Mouse (Mus musculus) G1E (cell line): ENCODE data around the gene Slc2a4.

Experiments used
- CTCF ChIP-seq: IDR thresholded peaks from 2 replicates; pipeline ENCODE4 v1.5.1; 2012; ENCODE audit warnings: low read depth, low read length, inconsistent platforms, mixed read lengths
- GATA1 ChIP-seq: IDR thresholded peaks from 2 replicates; pipeline ENCODE4 v1.6.1; 2012; ENCODE audit warnings: borderline replicate concordance, low read length, inconsistent platforms, mixed read lengths

DNA sequence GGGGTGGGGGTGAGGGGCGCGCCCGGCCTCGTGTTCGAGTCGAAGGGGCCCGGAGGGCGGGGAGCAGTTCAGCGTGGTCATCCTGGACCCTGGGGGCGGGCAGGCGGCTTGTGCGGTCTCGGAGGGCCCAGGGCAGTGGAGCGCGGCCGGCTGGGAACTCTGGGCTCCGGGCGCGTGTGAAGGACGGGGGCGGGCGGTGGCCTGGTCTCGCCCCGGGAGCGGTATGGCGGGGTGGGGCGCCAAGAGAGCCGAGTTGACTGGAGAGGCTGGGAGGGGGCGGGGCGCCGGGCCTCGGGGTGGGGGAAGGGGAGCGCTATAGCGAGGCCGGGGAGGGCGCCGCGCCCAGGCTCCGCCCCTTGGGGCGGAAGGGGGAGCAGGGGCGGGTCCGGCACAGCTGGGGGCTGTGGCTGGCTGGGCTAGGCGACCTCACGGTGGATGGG is 49.1 kb upstream of the Slc2a4 start:
- TF ChIP-seq GATA1 (no peak), CTCF (no peak)
